Mouse (Mus musculus): Measurements from ENCODE around the gene Timmdc1. TPM values are rescaled to one million over a fixed set of nuclear protein-coding genes. Genes with fewer than 3 reads are reported as not detected.

The Timmdc1 gene
- polyA plus RNA-seq (2015; fragmentation: Nextera tagmentation; extraction: Ambion mirVana) = 32.1 and 32.3 TPM in 2 replicates

DNA sequence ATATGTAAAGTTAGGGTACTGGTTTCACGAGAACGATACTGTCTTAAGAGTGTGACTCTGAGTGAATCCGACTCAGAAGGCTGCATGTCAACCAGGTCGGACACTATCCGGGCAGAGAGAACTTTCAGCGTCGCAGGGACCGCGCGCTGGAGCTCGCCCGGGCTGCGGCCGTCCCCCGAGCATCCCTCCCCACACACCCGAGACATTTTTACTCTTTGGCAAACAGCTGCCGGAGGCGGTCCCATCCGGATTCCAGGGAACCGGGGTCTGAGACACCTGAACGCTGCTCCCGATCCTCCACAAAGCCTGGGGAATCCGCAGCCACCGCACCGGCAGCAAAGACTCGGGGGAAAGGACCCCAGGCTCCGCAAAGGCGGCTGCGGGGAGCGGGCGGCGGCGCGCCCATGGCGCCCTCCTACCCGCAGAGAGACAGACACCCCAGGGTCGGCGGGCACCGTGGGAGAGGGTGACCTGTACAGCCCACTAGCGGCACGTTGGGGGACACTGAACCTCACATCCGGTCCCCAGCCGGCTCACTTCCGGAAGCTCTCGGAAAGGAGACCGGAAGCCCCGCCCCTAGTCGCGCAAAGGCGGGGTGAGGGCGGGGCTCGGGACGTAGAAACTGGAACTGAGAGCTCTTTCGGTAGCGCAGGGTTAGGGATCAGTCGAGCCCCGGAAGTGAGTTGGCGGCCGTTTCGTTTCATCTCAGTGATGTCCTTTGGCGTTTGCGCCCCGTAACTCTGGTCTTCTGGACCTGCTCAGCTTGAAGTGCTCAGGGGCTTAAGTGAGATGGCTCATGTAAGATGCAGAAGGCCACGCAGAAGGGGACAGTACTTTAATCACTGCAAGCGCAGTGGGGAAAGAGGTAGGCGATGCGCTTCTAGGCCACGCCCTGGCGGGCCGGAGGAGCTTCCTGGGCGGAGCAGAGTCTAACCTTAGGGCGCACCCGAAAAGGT lies at the start of gene Timmdc1:
Timmdc1 (minus strand) TSS at position 535 of the 956 bp plus-strand sequence.
- H3K36me3 ChIP-seq = peaks cover 43% of the 10 kb centered on the region
- WGBS = under 1% methylated on average over 73 of the region's 73 CpGs
- no peaks in the 10 kb centered on the region for H3K27me3 ChIP-seq
- H3K9me3 ChIP-seq (replicated peaks) = no peaks in the 10 kb centered on the region
- peak within 1 kb of the TSS; percentile 98 for H3K27ac ChIP-seq
- peak within 1 kb of the TSS; percentile 98 for H3K9ac ChIP-seq
- H3K4me2 ChIP-seq = peak within 1 kb of the TSS; percentile 60
- peak within 1 kb of the TSS; percentile 98 for H3K4me3 ChIP-seq (replicated peaks)
- peaks cover 13% of the 10 kb centered on the region for H3K4me1 ChIP-seq
- ATAC-seq (replicated peaks; ENCODE audit: low FRiP score) = peak; percentile 99

- no peak overlapping the region for H3K27ac ChIP-seq
- H3K9ac ChIP-seq = no peak overlapping the region
- WGBS = 97% methylated on average over 3 of the region's 3 CpGs
- H3K27me3 ChIP-seq = no peaks in the 10 kb centered on the region
- peaks cover 86% of the 10 kb centered on the region for H3K36me3 ChIP-seq
- no peak overlapping the region for H3K4me3 ChIP-seq (replicated peaks)
- no peaks in the 10 kb centered on the region for H3K9me3 ChIP-seq (replicated peaks)
- no peaks in the 10 kb centered on the region for H3K4me1 ChIP-seq
- no peak for ATAC-seq (replicated peaks; ENCODE audit: low FRiP score)
- H3K4me2 ChIP-seq = no peak overlapping the region
These were observed 49.0 kb upstream of the Timmdc1 start for GRCm38 (mm10) chr16:38571481-38571880.

DNA sequence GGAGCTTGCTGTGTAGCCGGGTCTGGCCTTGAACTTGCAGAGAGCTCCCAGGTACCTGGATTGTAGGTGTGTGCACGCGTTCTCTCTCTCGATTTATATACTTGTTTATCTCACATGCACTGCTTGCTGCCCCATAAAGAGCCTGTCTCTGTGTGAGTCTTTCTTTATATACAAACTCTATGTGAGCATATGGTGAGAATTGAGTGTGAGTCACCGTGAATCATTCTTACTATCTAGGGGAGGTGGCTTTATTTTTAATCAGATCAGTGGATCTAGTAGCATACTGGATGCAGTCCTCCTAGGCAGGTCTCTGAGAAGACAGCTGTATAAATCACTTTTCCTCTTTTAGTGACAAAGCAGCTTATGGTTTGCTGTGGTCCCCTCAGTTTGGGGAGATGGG lies 45.7 kb upstream of the Timmdc1 start:
- Histone ChIP-seq H3K4me3 (replicated peaks) (no peak overlapping the region), H3K4me1 (peaks cover 19% of the 10 kb centered on the region), H3K27ac (no peak overlapping the region), H3K27me3 (no peaks in the 10 kb centered on the region), H3K9me3 (replicated peaks) (no peaks in the 10 kb centered on the region), H3K9ac (no peak overlapping the region), H3K36me3 (peaks cover 83% of the 10 kb centered on the region), H3K4me2 (no peak overlapping the region)
- 97% methylated on average over 5 of the region's 5 CpGs for WGBS
- no peak for ATAC-seq (replicated peaks; ENCODE audit: low FRiP score)

DNA sequence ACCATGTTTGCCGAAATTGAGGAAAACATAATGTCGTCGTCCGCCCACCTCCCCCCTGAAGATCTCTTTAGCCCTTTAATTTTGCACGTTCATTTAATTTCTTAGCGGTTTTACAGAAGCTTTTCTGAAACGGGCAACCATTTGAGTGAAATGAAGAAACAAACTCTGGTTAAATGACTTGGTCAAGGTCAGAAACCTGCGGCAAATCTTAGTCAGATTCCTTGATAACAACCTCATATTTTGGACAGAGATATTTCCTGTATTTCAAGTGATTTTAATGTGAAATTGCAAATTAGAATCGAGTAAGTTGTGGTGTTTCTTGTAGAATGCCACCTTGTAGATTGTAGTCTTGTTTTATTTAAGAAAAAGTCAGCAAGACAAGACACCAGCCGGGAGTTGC lies 41.1 kb upstream of the Timmdc1 start:
- no peak overlapping the region for H3K27ac ChIP-seq
- peaks cover 18% of the 10 kb centered on the region for H3K27me3 ChIP-seq
- ATAC-seq (replicated peaks; ENCODE audit: low FRiP score) = no peak
- H3K4me2 ChIP-seq = peak overlapping the region; percentile 63
- H3K36me3 ChIP-seq = peaks cover 39% of the 10 kb centered on the region
- WGBS = 29% methylated on average over 10 of the region's 10 CpGs
- peak overlapping the region; percentile 83 for H3K4me3 ChIP-seq (replicated peaks)
- H3K9ac ChIP-seq = peak overlapping the region; percentile 81
- no peaks in the 10 kb centered on the region for H3K9me3 ChIP-seq (replicated peaks)
- H3K4me1 ChIP-seq = peaks cover 19% of the 10 kb centered on the region

DNA sequence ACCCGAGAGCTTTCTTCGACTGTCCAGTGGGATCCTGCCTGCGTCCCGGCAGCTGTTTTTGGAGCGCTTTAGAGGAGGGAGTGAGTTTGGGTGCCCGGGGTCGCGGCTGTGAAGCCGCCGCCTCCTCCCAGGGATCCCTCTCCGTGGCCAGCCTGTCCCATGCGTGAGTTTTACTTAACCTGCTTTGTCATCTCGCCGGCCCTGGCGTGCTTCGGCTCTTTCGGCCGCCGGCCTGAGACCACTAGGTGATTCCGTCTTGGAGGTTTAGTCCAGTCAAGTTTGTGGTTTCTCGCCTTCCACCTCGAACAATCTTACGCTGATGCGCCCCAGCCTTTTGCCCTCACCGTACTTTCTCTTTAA lies 40.5 kb upstream of the Timmdc1 start:
- Histone ChIP-seq H3K4me2 (peak overlapping the region; percentile 63), H3K9ac (peak overlapping the region; percentile 81), H3K9me3 (replicated peaks) (no peaks in the 10 kb centered on the region), H3K4me3 (replicated peaks) (peak overlapping the region; percentile 83), H3K27me3 (peaks cover 21% of the 10 kb centered on the region), H3K27ac (peak overlapping the region; percentile 88), H3K4me1 (peaks cover 19% of the 10 kb centered on the region), H3K36me3 (peaks cover 33% of the 10 kb centered on the region)
- ATAC-seq (replicated peaks; ENCODE audit: low FRiP score) = no peak; the same call in 1 of the 2 replicates
- WGBS = under 1% methylated on average over 25 of the region's 25 CpGs

GRCm38 (mm10) chr16:38562131-38562967 lies 39.9 kb upstream of the Timmdc1 start:
- H3K9ac ChIP-seq = peak overlapping the region; percentile 81
- peak overlapping the region; percentile 83 for H3K4me3 ChIP-seq (replicated peaks)
- H3K4me2 ChIP-seq = peak overlapping the region; percentile 63
- H3K36me3 ChIP-seq = peaks cover 28% of the 10 kb centered on the region
- H3K9me3 ChIP-seq (replicated peaks) = no peaks in the 10 kb centered on the region
- ATAC-seq (replicated peaks; ENCODE audit: low FRiP score) = peak; percentile 98
- peaks cover 21% of the 10 kb centered on the region for H3K27me3 ChIP-seq
- peak overlapping the region; percentile 88 for H3K27ac ChIP-seq
- 7% methylated on average over 37 of the region's 37 CpGs for WGBS
- H3K4me1 ChIP-seq = peaks cover 19% of the 10 kb centered on the region

DNA sequence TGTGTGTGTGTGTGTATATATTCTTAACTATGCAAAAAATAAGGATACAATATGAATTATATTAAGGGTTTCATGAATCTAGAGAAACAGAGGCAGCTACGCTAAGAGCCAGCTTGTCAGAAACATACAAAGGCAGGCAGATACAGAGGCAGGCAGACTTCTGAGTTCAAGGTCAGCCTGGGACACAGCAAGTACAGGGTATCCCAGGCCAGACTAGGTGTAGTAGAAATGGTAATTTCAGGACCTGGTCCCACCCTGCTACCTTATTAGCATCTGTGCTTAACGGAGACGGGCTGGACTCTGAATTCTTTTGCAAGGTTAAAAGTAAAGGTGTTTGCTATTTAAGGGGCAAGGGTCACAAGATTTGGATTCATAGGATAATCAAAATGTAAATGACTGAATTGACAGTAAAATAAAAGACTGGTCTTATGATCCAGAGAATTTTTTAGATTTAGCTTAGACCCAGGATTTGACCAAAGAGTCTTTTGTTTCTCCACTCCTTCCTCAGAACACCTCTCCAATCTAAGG lies 35.8 kb upstream of the Timmdc1 start, which contains the start of gene Tmem39a:
Tmem39a (plus strand) TSS at position 478 of the 528 bp plus-strand sequence.
- ATAC-seq (replicated peaks; ENCODE audit: low FRiP score) = no peak

GRCm38 (mm10) chr16:38555988-38556387 lies 33.5 kb upstream of the Timmdc1 start:
- no peaks in the 10 kb centered on the region for H3K36me3 ChIP-seq
- H3K4me3 ChIP-seq (replicated peaks) = no peak overlapping the region
- ATAC-seq (replicated peaks; ENCODE audit: low FRiP score) = no peak
- no peaks in the 10 kb centered on the region for H3K9me3 ChIP-seq (replicated peaks)
- 83% methylated on average over 3 of the region's 3 CpGs for WGBS
- H3K9ac ChIP-seq = no peak overlapping the region
- no peak overlapping the region for H3K27ac ChIP-seq
- H3K4me2 ChIP-seq = no peak overlapping the region
- peaks cover 44% of the 10 kb centered on the region for H3K27me3 ChIP-seq
- no peaks in the 10 kb centered on the region for H3K4me1 ChIP-seq

More for the DNA sequence above, 35.8 kb upstream of the Timmdc1 start, which contains the start of gene Tmem39a:
- no peak within 1 kb of the TSS for H3K4me3 ChIP-seq (replicated peaks)
- no peak within 1 kb of the TSS for H3K9ac ChIP-seq
- H3K4me1 ChIP-seq = no peaks in the 10 kb centered on the region
- no peak within 1 kb of the TSS for H3K27ac ChIP-seq
- WGBS = 87% methylated on average over 3 of the region's 3 CpGs
- H3K27me3 ChIP-seq = peaks cover 35% of the 10 kb centered on the region
- no peak within 1 kb of the TSS for H3K4me2 ChIP-seq
- no peaks in the 10 kb centered on the region for H3K9me3 ChIP-seq (replicated peaks)
- no peaks in the 10 kb centered on the region for H3K36me3 ChIP-seq

- Histone ChIP-seq H3K9ac (peak within 1 kb of the TSS; percentile 80), H3K9me3 (replicated peaks) (no peaks in the 10 kb centered on the region), H3K4me3 (replicated peaks) (peak within 1 kb of the TSS; percentile 94), H3K4me1 (peaks cover 20% of the 10 kb centered on the region), H3K36me3 (peaks cover 34% of the 10 kb centered on the region), H3K27me3 (peaks cover 17% of the 10 kb centered on the region; the same call in 1 of the 2 replicates), H3K4me2 (peak within 1 kb of the TSS; percentile 88), H3K27ac (peak within 1 kb of the TSS; percentile 45; the same call in 1 of the 2 replicates)
- WGBS = 3% methylated on average over 54 of the region's 54 CpGs
- ATAC-seq (replicated peaks; ENCODE audit: low FRiP score) = peak; percentile 94
These were observed 27.3 kb upstream of the Timmdc1 start, which contains the start of gene Poglut1 for GRCm38 (mm10) chr16:38549479-38550396. TSS of gene Poglut1 (minus strand) at chr16:38550258.

GRCm38 (mm10) chr16:38548000-38548399 lies 25.5 kb upstream of the Timmdc1 start:
- no peak overlapping the region for H3K9ac ChIP-seq
- H3K4me1 ChIP-seq = peaks cover 20% of the 10 kb centered on the region
- H3K27ac ChIP-seq = no peak overlapping the region
- H3K4me2 ChIP-seq = no peak overlapping the region
- WGBS = 95% methylated on average over 1 of the region's 1 CpGs
- peaks cover 6% of the 10 kb centered on the region; the same call in 1 of the 2 replicates for H3K27me3 ChIP-seq
- H3K4me3 ChIP-seq (replicated peaks) = no peak overlapping the region
- peaks cover 50% of the 10 kb centered on the region for H3K36me3 ChIP-seq
- H3K9me3 ChIP-seq (replicated peaks) = no peaks in the 10 kb centered on the region
- ATAC-seq (replicated peaks; ENCODE audit: low FRiP score) = no peak
